Mouse (Mus musculus): ENCODE data around the gene Cntrob. TPM values are rescaled to one million over a fixed set of nuclear protein-coding genes. Genes with fewer than 3 reads are reported as not detected.
A peak's percentile ranks its signal among the peaks of the same experiment; 100 is the strongest.

Cntrob gene
- polyA plus RNA-seq, 1 experiment = not detected

GRCm38 (mm10) chr11:69331152-69331551 is 7.6 kb upstream of the Cntrob start:
- TF ChIP-seq CTCF (IDR thresholded peaks at IDR 0.05; ENCODE audit: insufficient read depth, low read depth, low read length) (no peak), POLR2A (IDR thresholded peaks at IDR 0.05; ENCODE audit: insufficient read depth, low read depth, low read length) (no peak)
- peaks cover 43% of the 10 kb centered on the region for H3K4me1 ChIP-seq (ENCODE audit: control insufficient read depth, insufficient read depth, low read length)
- H3K27ac ChIP-seq (ENCODE audit: insufficient read depth, low read depth, low read length) = no peak overlapping the region
- H3K4me3 ChIP-seq (ENCODE audit: insufficient read depth, low read depth, low read length) = no peak overlapping the region
- 94% methylated on average over 6 of the region's 6 CpGs for WGBS

DNA sequence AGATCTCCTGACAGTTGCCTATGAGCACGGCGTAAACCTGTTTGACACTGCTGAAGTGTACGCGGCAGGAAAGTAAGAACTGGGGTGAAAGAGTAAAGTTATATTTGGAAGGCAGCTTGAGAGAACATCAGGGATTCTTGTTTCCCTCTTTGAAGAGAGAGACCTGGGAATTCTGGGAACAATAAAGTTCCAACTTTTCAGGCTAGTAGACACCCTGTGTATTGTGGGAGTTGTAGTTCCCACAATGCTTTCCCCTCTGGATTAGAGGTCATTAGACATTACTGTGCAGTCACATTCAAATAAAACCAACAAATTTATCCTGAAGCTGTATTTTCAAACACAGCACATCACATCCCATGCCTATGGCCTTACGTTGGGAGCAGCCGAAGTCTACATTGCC is 4.9 kb upstream of the Cntrob start:
- WGBS = 80% methylated on average over 6 of the region's 6 CpGs
- Histone ChIP-seq H3K4me3 (ENCODE audit: insufficient read depth, low read depth, low read length) (no peak overlapping the region), H3K4me1 (ENCODE audit: control insufficient read depth, insufficient read depth, low read length) (peaks cover 41% of the 10 kb centered on the region), H3K27ac (ENCODE audit: insufficient read depth, low read depth, low read length) (no peak overlapping the region)
- TF ChIP-seq POLR2A (IDR thresholded peaks at IDR 0.05; ENCODE audit: insufficient read depth, low read depth, low read length) = no peak
- TF ChIP-seq CTCF (IDR thresholded peaks at IDR 0.05; ENCODE audit: insufficient read depth, low read depth, low read length) = no peak

DNA sequence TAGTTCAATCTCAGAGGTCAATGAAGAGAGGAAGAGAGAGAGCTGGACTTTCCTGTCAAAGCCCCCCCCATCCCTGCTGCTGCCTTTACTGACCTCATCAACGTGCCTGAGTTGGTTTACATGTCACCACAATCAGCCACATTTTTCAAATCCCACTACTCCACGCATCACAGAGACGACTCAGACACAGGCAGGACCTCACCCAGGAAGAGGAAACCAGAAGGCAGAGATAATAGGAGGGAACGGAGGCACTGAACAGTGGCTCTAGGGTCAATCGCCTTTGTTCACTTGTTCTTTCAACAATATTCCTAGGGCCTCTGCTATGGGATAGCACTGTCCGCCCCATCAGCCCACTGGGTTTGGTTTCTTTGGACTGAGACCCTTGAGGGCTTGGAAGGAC is 4.1 kb upstream of the Cntrob start:
- 69% methylated on average over 6 of the region's 6 CpGs for WGBS
- H3K4me3 ChIP-seq (ENCODE audit: insufficient read depth, low read depth, low read length) = no peak overlapping the region

DNA sequence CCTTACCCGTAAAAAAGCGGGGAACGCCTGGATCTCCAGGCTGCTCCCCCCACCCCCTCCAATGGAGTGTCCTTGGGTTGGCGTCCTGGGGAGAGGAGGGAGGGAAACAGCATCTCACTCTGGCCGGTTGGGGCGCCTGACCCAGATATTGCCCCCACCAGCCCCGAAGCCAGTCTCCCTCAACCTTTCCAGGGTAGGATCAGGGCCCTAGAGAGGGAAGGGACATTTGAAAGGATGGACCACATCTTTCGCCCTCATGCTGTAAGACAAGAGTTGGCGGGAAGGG is 3.5 kb upstream of the Cntrob start:
- H3K4me1 ChIP-seq (ENCODE audit: control insufficient read depth, insufficient read depth, low read length) = peaks cover 42% of the 10 kb centered on the region
- peak overlapping the region; percentile 69 for H3K4me3 ChIP-seq (ENCODE audit: insufficient read depth, low read depth, low read length)
- WGBS = 19% methylated on average over 9 of the region's 9 CpGs
- TF ChIP-seq CTCF (IDR thresholded peaks at IDR 0.05; ENCODE audit: insufficient read depth, low read depth, low read length) (peak; percentile 20; the same call in 1 of the 2 replicates), POLR2A (IDR thresholded peaks at IDR 0.05; ENCODE audit: insufficient read depth, low read depth, low read length) (no peak)
- peak overlapping the region; percentile 60 for H3K27ac ChIP-seq (ENCODE audit: insufficient read depth, low read depth, low read length)

More for the DNA sequence above, 4.1 kb upstream of the Cntrob start:
- peaks cover 42% of the 10 kb centered on the region for H3K4me1 ChIP-seq (ENCODE audit: control insufficient read depth, insufficient read depth, low read length)
- TF ChIP-seq CTCF (IDR thresholded peaks at IDR 0.05; ENCODE audit: insufficient read depth, low read depth, low read length) (no peak), POLR2A (IDR thresholded peaks at IDR 0.05; ENCODE audit: insufficient read depth, low read depth, low read length) (no peak)
- no peak overlapping the region for H3K27ac ChIP-seq (ENCODE audit: insufficient read depth, low read depth, low read length)

DNA sequence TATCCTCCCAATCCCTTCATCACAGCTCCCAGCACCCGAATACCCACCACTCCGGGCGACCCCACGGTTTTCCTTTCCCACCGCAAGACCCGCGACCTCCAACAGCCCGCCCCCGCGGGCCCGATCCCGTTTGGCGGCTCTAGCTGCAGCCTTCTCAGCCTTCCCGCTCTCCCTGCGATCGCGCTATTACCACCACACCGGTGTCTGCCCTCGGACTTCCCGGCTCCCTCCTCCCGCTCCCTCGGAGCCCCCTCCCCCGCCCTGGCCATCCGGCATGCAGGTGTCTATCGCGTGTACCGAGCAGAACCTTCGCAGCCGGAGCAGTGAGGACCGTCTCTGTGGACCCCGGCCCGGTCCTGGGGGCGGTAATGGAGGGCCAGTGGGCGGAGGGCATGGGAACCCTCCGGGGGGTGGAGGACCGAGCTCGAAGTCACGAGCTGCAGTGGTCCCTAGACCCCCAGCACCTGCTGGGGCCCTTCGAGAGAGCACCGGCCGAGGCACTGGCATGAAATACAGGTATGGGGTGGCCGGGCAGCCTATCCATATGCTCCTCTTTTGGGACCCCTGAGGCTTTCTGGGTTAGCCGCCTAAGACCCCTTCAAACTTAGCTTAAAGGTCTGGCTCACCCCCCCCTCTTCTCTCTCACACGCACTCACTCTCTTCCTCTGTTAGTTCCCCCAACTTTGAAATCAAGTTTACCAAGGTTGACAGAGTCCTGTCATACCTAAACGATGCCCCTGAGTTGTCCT is 3.0 kb upstream of the Cntrob start:
- Histone ChIP-seq H3K4me1 (ENCODE audit: control insufficient read depth, insufficient read depth, low read length) (peaks cover 42% of the 10 kb centered on the region), H3K4me3 (ENCODE audit: insufficient read depth, low read depth, low read length) (peak overlapping the region; percentile 69), H3K27ac (ENCODE audit: insufficient read depth, low read depth, low read length) (peak overlapping the region; percentile 60)
- WGBS = 1% methylated on average over 45 of the region's 45 CpGs
- TF ChIP-seq POLR2A (IDR thresholded peaks at IDR 0.05; ENCODE audit: insufficient read depth, low read depth, low read length) = no peak
- TF ChIP-seq CTCF (IDR thresholded peaks at IDR 0.05; ENCODE audit: insufficient read depth, low read depth, low read length) = no peak

GRCm38 (mm10) chr11:69325628-69326407 is 2.2 kb upstream of the Cntrob start, which contains the start of gene Kcnab3:
Kcnab3 (plus strand) TSS chr11:69326258.
- peak; percentile 83 for TF ChIP-seq POLR2A (IDR thresholded peaks at IDR 0.05; ENCODE audit: insufficient read depth, low read depth, low read length)
- no peak for TF ChIP-seq CTCF (IDR thresholded peaks at IDR 0.05; ENCODE audit: insufficient read depth, low read depth, low read length)
- Histone ChIP-seq H3K27ac (ENCODE audit: insufficient read depth, low read depth, low read length) (peak within 1 kb of the TSS; percentile 60), H3K4me3 (ENCODE audit: insufficient read depth, low read depth, low read length) (peak within 1 kb of the TSS; percentile 69), H3K4me1 (ENCODE audit: control insufficient read depth, insufficient read depth, low read length) (peaks cover 36% of the 10 kb centered on the region)
- 7% methylated on average over 26 of the region's 26 CpGs for WGBS

GRCm38 (mm10) chr11:69324749-69325148 is 1.2 kb upstream of the Cntrob start:
- WGBS = 77% methylated on average over 6 of the region's 6 CpGs
- H3K27ac ChIP-seq (ENCODE audit: insufficient read depth, low read depth, low read length) = no peak overlapping the region
- peaks cover 36% of the 10 kb centered on the region for H3K4me1 ChIP-seq (ENCODE audit: control insufficient read depth, insufficient read depth, low read length)
- no peak for TF ChIP-seq POLR2A (IDR thresholded peaks at IDR 0.05; ENCODE audit: insufficient read depth, low read depth, low read length)
- no peak for TF ChIP-seq CTCF (IDR thresholded peaks at IDR 0.05; ENCODE audit: insufficient read depth, low read depth, low read length)
- no peak overlapping the region for H3K4me3 ChIP-seq (ENCODE audit: insufficient read depth, low read depth, low read length)

DNA sequence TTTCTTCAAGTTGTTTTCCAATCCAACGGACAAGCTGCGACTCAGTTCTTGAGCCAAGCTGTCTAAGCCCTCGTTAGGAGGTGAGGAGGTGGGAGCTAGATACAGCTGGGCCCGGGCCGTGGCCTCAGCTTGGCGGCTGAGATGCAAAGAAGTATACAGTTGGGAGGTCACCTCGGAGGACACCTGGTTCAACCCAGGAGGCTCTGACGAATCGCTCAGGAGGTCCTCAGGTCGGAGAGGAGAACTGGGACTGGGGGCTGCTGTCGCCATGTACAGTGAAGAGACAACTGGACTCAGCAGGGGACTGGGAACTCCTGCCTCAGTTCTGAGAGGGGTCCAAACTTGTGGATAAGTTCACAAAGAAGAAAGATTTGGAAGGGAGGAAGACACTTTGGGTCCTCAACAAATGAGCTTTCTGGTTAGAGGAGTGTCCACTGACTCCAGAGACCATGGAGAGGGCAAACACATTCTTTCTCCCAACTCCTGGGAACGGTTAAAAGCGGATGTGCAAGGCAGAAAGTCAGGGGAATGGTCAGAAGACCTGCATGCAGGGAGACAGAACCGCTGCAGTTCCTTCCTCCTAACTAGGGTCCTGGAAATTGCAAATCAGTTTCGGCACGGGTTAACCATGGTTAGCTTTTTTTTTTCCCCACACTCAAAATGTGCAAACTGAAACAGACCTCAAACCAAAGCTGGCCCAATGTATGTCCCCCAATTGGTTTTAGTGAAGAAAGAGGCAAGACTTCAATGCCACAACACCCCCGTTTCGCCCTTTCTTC is 693 bp downstream of the Cntrob start:
- TF ChIP-seq POLR2A (IDR thresholded peaks at IDR 0.05; ENCODE audit: insufficient read depth, low read depth, low read length) (no peak), CTCF (IDR thresholded peaks at IDR 0.05; ENCODE audit: insufficient read depth, low read depth, low read length) (no peak)
- H3K4me3 ChIP-seq (ENCODE audit: insufficient read depth, low read depth, low read length) = peak overlapping the region; percentile 77
- 10% methylated on average over 18 of the region's 18 CpGs for WGBS
- H3K27ac ChIP-seq (ENCODE audit: insufficient read depth, low read depth, low read length) = peak overlapping the region; percentile 82
- peaks cover 31% of the 10 kb centered on the region for H3K4me1 ChIP-seq (ENCODE audit: control insufficient read depth, insufficient read depth, low read length)
